Mouse (Mus musculus) cerebellum, adult 11-12 months (tissue): Measurements from ENCODE around the gene Cyp2d26.
"Not testable (repeated sequence)": the region's sequence is repeated elsewhere in the genome, so short reads cannot be mapped to it uniquely, and the experiment has no call there.

ENCODE experiments used
- DNase-seq: peaks from one replicate; pipeline ENCODE4 v3.0.0; 2022

The Cyp2d26 gene

DNA sequence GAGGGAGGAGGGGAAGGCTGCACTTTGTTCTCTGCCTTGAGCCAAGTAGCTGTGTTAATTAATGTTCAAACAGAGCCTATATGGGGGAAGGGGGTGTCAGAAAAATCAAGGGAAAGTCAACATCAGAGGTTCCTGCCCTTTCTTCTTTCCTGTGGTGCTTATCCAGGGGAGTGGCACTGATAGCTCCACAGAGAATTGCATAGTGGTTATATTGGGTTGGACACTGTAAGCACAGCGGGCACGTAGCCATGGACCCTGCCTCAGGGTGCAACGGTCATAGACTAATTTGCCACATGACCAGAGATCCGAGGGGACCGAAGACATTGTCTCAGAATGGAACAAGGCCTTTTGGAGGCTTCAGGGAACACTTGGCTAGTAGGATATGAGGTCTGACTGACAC is at the start of gene Cyp2d26:
Gene Cyp2d26 (minus strand): TSS at position 18 of the 400 bp plus-strand sequence.
- DNase-seq: no peak

DNA sequence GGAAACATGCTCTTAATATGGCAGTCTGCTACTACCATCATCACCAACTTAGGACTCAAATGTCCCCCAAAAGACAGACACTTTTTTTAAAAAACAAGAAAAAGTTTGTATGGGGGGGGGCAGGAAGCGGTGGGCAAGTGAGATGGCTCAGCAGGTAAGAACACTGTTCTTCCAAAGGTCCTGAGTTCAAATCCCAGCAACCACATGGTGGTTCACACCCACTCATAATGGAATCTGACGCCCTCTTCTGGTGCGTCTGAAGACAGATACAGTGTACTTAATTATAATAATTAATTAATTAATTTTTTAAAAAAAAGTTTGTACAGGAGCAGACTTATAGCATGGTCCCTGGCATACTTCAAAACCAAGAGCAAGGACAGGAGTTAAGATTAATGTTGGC is 45.1 kb upstream of the Cyp2d26 start:
- DNase-seq: no peak

GRCm38 (mm10) chr15:82829917-82830316 is 35.8 kb upstream of the Cyp2d26 start:
- DNase-seq: no peak

GRCm38 (mm10) chr15:82825866-82826265 is 31.8 kb upstream of the Cyp2d26 start:
- no peak for DNase-seq

GRCm38 (mm10) chr15:82822347-82822746 is 28.3 kb upstream of the Cyp2d26 start:
- no peak for DNase-seq

DNA sequence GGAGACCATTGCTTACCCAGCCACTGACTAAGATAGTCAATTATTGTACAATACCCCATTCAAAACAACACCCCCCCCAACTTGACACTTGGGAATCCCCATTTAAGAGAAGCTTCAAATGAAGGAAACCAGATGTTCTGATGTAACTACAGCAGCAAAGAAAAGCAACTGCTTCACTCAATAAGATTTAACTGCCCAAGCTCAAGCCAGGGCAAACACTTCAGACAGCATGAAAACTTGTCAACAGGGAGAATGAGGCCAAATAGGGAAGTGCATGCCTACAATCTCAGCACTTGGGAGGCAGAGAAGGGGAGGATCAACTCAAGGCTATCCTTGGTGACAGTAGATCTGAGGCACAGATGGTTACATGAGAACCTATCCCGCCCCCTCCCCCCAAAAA is 27.6 kb upstream of the Cyp2d26 start:
- no peak for DNase-seq

DNA sequence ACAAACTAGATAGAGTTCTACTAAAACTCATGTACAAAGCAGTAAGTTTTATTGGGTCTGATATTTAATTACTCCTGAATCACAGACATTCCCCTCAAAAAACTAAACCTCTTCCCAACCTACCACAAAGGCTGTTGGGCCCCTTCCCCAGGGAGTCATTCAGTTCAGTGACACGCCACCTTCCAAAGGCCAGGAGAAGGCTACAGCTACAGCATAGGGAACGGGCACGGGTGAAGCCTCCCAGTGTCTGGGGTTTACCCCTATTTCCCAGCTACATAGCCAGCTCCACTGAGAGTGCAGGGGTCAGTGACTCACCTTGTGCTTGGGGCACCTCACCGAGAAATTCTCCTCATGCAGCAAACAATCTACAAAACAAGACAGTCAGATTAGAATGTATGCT is 21.2 kb upstream of the Cyp2d26 start:
- DNase-seq: no peak

- peak; percentile 29 for DNase-seq
Measured at GRCm38 (mm10) chr15:82814806-82815205, 20.7 kb upstream of the Cyp2d26 start.

DNA sequence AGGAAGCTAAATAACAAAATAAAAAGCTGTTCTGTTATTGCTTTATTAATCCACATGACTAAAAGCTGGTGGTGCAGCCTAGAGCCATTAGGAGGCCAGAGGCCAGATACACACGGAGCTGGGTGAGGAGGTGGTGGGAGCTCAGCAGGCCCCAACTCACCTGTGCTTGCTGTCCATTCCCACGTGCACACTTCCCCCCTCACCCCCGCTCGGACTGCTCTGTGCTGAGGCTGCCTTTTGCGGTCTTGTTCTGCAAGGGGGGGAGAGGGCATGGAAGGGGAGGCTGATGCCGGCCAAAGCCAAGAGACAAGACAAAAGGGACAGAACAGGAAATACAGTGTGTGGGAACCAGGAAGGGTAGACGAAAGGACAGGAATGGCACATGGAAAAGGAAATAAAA is 20.2 kb upstream of the Cyp2d26 start:
- no peak for DNase-seq

GRCm38 (mm10) chr15:82810556-82810955 is 16.5 kb upstream of the Cyp2d26 start:
- DNase-seq: no peak

GRCm38 (mm10) chr15:82809511-82809910 is 15.4 kb upstream of the Cyp2d26 start:
- DNase-seq: no peak

- DNase-seq: no peak
Measured at GRCm38 (mm10) chr15:82806969-82807763, 13.1 kb upstream of the Cyp2d26 start.

DNA sequence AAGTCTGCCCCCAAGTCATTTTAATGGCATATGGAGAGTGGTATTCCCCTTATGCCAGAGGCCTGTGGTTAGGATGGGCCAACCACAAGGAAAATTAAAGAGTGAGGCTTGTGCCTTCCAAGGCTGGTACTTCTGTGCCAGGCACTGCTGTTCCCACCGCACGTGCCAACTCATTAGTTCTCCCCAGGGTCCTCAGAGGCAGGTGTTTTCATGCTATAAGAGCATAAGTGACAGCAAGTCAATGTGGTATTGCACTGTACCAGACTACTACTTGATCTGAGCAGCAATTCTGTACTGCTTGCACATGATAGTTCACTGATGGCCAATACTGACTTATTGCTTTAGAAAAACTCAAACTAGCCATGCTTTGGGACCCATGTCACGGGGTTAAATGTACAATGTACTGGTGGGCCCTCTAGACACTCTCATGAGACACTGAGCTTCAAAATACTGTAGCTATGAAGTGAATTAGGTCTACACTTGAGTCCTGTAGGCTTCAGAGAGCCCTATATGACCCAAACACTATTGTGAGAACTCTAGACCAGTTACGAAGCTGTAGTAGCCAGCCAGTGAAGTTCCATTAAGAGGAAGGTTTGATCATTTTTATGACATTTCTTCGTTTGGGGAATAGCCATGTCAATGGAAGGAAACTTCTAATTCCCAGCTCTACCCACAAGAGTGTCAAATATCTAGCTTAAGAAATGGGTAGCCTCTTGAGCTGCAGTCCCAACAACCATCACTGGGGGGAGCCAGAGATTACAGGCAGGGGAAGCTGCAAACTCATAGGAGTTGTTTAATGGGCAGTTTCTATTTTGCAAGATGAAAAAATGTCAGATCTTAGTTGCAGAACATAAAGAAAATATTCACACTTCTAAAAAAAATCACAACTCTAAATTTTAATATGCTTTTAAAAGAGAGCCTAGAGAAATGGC is 10.9 kb upstream of the Cyp2d26 start:
- DNase-seq: peak; percentile 47

DNA sequence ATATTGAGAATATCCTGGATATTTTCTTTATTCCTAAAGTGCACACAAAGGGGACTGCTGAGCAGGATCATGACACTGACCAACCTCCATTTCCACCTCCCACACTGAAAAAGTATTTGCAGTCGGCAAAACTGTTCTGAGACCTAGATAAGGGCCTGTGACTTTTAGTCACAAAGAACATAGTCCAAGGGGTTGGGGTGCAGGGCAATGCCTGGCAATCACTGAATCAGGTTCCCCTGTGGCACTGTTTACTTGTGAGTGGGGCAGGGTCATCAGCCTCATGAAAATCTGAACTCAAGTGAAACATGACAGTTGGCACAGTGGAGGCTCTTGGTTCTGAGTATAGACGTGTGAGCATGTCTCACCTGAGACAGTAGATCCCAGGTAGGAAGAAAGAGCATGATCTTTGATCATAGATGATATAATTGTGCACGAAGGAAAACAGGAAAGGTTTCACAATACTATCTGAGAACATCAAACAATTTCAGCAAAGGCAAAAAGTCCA is 1.9 kb upstream of the Cyp2d26 start:
- DNase-seq: no peak

GRCm38 (mm10) chr15:82793868-82794267 is 226 bp downstream of the Cyp2d26 start:
- DNase-seq: no peak

GRCm38 (mm10) chr15:82793454-82793853 is 640 bp downstream of the Cyp2d26 start:
- DNase-seq: no peak

DNA sequence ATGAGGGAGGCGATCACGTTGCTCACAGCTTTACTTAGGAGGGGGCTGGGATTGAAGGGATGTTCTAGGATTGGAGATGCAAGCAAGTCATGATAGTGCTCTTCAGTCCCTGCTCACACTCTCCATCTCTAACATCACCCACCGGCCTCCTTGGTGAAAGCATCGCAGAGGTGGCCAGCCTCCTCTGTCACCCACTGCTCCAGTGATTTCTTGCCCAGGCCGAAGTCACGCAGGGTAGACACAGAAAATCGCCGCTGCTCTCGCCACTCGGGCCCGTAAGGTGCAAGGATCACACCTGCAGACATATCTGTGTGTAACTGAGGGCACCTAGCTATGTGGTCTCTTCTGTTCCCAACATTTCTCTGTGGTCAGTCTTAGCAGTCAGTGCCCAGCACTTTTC is 1.5 kb downstream of the Cyp2d26 start:
- no peak for DNase-seq

- DNase-seq: no peak
Measured at GRCm38 (mm10) chr15:82784581-82784980, 9.5 kb downstream of the Cyp2d26 start.

DNA sequence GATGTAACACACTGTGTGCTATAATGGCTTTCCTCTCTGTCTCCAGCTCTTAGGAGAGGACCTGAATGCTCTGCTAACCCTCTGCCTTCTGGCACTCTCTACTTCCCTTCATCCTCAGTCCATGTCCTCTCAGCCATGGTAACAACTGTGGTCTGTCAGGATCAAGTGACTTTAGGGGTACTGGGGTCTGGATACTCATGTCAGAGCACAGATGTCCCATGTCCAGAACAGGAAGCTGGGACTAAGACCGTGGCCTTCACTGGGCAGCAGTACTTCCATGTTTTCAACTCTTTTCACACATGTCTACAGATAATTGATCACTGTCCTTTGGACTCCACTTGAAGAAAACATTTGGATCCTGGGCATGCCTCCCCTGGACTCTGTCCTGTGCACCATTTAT is 10.3 kb downstream of the Cyp2d26 start:
- DNase-seq: no peak

- not testable (repeated sequence) for DNase-seq
Measured at GRCm38 (mm10) chr15:82777856-82778255, 16.2 kb downstream of the Cyp2d26 start.

DNA sequence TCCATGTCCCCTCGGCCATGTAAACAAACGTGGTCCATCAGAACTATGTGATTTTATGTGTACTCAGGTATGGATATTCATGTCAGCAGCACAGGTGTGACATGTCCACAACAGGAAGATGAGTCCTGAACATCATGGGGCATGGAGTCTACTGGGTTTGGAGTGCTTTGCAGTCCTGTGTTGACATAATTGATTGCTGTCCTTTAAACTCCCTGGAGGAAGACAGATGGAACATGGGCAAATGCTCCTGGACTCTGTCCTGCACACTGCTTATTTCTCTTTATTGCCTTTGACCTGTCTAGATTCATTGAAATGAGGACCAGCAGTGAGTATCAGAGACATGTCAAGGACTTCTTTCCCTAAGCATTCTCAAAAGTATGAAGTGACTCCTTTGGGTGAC is 28.2 kb downstream of the Cyp2d26 start:
- no peak for DNase-seq

GRCm38 (mm10) chr15:82764881-82765280 is 29.2 kb downstream of the Cyp2d26 start:
- no peak for DNase-seq

GRCm38 (mm10) chr15:82763631-82764420 is 30.3 kb downstream of the Cyp2d26 start, which contains the start of gene Cyp2d40:
TSS of gene Cyp2d40 (minus strand) at chr15:82764183.
- no peak for DNase-seq
